Mouse (Mus musculus) yolk sac, embryonic 10.5 days (tissue): ENCODE data around the gene Mef2d.
"Not testable (repeated sequence)": the region's sequence is repeated elsewhere in the genome, so short reads cannot be mapped to it uniquely, and the experiment has no call there.

Experiments used
- DNase-seq: peaks from one replicate; pipeline ENCODE4 v3.0.0-alpha.2; 2017; ENCODE audit warnings: low spot score

The Mef2d gene

GRCm38 (mm10) chr3:88150061-88150998, 8.2 kb downstream of the Mef2d start:
- DNase-seq: no peak

DNA sequence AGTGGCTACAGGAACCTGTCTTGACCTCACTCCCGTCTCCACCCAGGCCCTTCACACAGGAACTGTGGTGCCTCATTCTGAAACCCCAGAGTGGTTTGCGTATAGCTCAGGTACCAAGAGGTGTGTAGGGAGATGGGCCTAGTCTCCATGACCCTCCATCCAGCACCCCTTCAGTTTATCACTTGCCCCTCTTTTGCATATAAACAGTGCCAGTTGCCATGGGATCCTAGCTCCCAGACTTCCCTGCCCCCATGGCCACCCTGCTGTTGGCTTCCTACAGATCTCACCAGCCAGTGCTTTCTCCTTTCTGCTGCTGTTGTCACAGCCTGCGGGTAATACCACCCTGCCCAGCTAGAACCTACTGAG, 8.8 kb downstream of the Mef2d start:
- no peak for DNase-seq

- DNase-seq: no peak
Observed at GRCm38 (mm10) chr3:88152056-88152455, 9.9 kb downstream of the Mef2d start.

GRCm38 (mm10) chr3:88153290-88154011, 11.3 kb downstream of the Mef2d start:
- no peak for DNase-seq

- no peak for DNase-seq
Observed at GRCm38 (mm10) chr3:88154236-88154635, 12.1 kb downstream of the Mef2d start.

DNA sequence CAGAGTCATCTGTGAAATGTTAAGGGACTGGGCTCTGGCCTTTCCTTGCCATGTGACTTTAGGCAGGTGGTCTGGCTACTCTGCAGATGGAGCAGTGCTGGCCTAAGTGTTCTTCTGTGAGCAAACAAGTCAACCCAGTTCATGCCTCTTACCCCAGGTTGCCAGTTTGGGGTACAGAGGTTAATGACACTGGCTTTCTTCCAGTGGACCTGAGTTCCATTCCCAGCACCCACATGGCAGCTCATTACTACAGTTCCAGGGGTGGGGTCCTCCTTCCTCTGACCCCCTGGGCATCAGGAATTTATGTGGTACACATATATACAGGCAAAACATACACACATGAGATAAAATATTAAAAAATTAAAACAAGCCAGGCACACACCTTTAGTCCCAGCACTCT, 14.6 kb downstream of the Mef2d start:
- no peak for DNase-seq

- DNase-seq: no peak
Observed at GRCm38 (mm10) chr3:88157771-88158597, 15.8 kb downstream of the Mef2d start.

GRCm38 (mm10) chr3:88158991-88159390, 16.8 kb downstream of the Mef2d start:
- no peak for DNase-seq

GRCm38 (mm10) chr3:88160856-88161255, 18.7 kb downstream of the Mef2d start:
- DNase-seq: no peak

GRCm38 (mm10) chr3:88162259-88162658, 20.1 kb downstream of the Mef2d start:
- no peak for DNase-seq

DNA sequence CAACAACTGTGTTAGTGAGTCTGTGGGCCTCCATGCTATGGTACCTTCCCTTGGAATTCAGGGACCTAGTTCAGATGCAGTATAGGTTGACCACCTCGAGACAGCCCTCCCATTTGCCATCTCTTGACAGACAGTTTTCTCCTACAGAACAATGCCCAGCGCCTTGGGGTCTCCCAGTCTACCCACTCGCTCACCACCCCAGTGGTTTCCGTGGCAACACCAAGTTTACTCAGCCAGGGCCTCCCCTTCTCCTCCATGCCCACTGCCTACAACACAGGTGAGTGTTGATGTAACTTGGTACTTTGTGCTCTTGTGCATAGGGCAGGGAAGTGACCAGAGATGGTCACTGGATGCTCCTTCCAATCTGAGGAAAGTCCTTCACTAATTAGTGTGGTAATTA, 20.6 kb downstream of the Mef2d start:
- no peak for DNase-seq

DNA sequence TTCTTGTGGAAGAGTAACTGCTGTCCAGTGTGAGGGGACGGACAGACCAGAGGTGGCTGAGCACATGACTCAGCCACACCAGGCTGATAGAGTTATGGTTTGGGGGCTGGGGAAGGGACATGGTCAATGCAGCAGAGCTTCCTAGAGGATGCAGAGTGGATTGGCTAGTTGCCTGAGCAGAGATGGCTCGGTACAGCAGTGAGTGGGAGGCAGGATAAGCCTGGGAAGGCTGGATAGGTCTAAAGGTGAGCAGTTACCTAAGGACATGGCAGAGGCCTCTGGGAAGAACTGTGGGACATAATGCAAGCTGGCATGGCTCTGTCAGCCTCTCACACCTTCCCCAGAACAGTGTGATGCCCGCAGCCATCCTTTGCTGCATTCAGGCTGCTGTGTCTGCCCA, 21.7 kb downstream of the Mef2d start:
- no peak for DNase-seq

DNA sequence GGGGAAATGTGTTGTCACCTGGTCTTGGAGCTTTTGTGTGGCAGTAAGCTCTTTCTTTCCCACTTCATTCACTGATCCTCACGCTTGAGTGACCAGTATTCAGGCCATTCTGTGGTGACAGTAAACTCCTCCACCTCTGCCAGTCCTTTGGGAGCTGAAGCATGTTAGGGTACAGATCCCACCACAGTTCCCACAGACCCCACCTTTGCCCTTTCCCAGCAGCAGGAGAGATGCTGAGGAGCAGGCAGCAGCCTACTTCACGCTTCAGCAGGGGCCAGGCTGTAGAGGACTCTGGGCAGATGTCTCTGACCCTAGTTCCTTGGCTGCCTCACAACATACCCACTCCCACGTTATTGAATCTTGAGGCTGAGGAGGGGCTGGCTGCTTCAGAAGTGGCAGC, 22.1 kb downstream of the Mef2d start:
- no peak for DNase-seq

DNA sequence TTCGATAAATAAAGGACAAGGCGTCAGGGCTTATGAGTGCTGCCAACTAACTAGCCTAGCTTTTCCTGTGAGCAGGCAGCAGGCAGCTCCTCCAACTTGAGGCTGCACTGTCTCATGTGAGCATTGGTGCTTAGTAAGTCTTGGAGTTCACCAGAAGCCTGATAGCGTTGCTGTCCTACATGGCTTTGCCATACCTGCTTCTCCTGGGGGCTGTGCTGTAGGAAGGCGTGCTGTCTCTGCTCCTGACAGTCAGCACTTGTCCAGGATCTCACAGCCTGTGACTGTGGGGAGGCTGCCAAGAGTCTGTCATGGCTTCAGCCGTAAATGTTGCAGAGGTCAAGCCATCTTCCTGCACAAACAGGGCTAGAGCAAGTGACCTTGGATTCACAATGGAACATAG, 23.9 kb downstream of the Mef2d start:
- DNase-seq: no peak

GRCm38 (mm10) chr3:88170361-88170760, 28.2 kb downstream of the Mef2d start:
- DNase-seq: no peak

GRCm38 (mm10) chr3:88172440-88172839, 30.3 kb downstream of the Mef2d start:
- DNase-seq: no peak

- DNase-seq: peak; percentile 39
Observed at GRCm38 (mm10) chr3:88173375-88173774, 31.2 kb downstream of the Mef2d start.

- DNase-seq: no peak
Observed at GRCm38 (mm10) chr3:88174894-88175293, 32.7 kb downstream of the Mef2d start.

DNA sequence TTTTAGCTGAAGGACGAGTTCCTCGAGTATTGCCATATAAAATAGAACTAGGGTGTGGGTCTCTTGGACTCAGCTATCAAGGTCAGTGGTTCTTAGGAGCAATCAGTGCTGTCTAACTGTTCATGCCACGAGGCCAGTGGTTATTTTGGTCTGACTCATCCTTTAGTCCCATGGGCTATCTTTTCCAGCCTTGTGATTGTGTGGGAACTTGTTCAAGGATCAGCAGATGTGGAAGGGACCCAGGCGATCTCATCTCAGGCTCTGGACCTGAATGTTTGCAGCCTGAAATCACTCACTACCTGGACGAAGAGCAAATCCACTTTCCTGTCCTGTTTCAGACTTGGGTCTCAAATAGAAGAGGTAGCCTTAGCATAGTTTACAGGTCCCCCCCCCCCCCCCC, 34.9 kb downstream of the Mef2d start:
- DNase-seq: no peak

DNA sequence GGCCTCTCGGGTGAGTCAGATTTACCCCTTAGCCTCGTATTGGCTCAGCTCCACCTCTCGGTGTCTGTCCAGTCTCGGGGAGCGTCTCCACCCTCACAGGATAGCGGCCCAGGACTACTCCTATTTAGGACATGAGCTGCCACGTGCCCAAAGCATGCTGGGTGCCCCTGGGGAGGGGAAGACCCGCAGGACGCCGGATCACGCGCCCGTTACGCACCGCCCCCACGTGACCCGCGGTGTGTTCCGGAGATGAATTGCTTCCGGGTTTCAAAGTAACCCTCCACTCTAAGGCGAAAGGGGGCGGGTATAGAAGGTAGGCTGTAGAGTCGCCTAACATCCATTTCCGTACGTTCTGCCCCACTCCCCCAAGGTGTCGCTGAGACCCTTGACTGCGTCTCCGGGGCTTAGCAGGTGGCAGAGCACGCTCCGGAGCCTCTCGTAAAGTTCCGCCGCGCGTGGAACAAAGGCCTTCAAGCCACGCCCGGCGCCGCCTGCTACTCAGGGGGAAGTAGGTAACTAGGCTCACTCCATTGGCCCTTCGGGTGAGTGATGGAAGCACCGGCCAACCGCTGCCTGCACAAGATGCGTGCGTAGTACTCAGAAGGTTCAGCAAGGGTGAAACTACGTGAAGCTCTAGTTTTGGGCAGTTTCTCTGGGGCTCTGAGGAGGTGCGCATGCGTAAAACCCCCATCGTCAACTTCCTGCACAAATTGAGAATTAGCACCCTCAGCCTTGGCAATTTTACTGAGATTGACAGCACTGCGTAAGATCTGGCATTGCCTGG, 35.6 kb downstream of the Mef2d start:
- DNase-seq: peak; percentile 99

- not testable (repeated sequence) for DNase-seq
Observed at GRCm38 (mm10) chr3:88178346-88178733, 36.2 kb downstream of the Mef2d start.

GRCm38 (mm10) chr3:88178986-88179385, 36.8 kb downstream of the Mef2d start:
- DNase-seq: no peak
